24 mouse cellular contexts compared by ENCODE assay signal in the genomic region with DNA sequence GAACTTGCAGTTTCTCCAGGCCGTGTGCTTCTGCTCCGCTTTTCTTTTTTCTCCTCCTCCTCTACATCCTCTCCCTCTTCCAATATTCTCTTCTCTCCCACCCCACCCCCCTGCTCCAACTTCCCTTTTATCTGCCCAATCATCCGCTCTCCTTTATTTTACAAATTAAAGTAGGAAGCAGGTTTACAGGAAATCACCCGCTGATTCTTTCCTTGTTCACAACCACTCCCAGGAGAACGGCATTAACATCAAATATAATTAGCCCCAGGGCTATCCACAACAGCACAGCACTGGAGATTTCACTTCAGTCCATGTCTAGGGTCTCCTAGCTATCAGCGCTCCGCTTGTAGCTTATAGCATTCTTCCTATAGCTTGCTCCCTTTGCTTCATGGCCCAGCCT.
"Had no signal": no experiment of that assay in that cellular context is flagged by ENCODE, and none has a peak within 500 bp of the region (broad histone marks: within the 10 kb centered on the region; RNA-seq: fewer than 3 reads in every experiment).

No protein-coding gene starts in this region.

- H3K27me3 ChIP-seq: heart, embryonic 12.5 days; heart, embryonic 15.5 days; hindbrain, embryonic 12.5 days; intestine, embryonic 15.5 days; limb, embryonic 13.5 days; limb, embryonic 15.5 days; liver, embryonic 12.5 days had no signal

- H3K9me3 ChIP-seq: heart, embryonic 10.5 days; heart, embryonic 15.5 days; hindbrain, embryonic 12.5 days; intestine, embryonic 15.5 days; limb, embryonic 13.5 days; limb, embryonic 15.5 days had no signal

- DNase-seq: gastrocnemius, adult 2 months; gastrocnemius, postnatal 10 days; gastrocnemius, postnatal 25 days; heart, adult 2 months; heart, postnatal 4 days; kidney, adult 18-20 months; kidney, adult 8-10 months; kidney, postnatal 10 days; kidney, postnatal 25 days; kidney, postnatal 4 days; layer of hippocampus, adult 9-11 months; layer of hippocampus, postnatal 36 days; left cerebral cortex, postnatal 4 days had no signal

- H3K9ac ChIP-seq: heart, embryonic 12.5 days; heart, embryonic 15.5 days; hindbrain, embryonic 12.5 days; hindbrain, embryonic 14.5 days; intestine, embryonic 15.5 days; limb, embryonic 13.5 days; limb, embryonic 15.5 days; liver, embryonic 12.5 days; liver, embryonic 14.5 days had no signal

- H3K36me3 ChIP-seq: heart, embryonic 10.5 days; heart, embryonic 12.5 days; heart, embryonic 15.5 days; hindbrain, embryonic 10.5 days; hindbrain, embryonic 12.5 days; intestine, embryonic 15.5 days; limb, embryonic 13.5 days; limb, embryonic 15.5 days; liver, embryonic 12.5 days had no signal

- H3K4me1 ChIP-seq: heart, embryonic 12.5 days; hindbrain, embryonic 10.5 days; hindbrain, embryonic 12.5 days; intestine, embryonic 15.5 days; limb, embryonic 13.5 days; limb, embryonic 15.5 days; liver, embryonic 12.5 days had no signal

- H3K27ac ChIP-seq: gastrocnemius, adult 2 months; heart, adult 2 months; heart, embryonic 10.5 days; heart, embryonic 15.5 days; hindbrain, embryonic 10.5 days; hindbrain, embryonic 12.5 days; hindbrain, embryonic 14.5 days; intestine, embryonic 15.5 days; limb, embryonic 13.5 days; limb, embryonic 15.5 days; liver, embryonic 12.5 days; liver, embryonic 14.5 days had no signal

- H3K4me3 ChIP-seq: gastrocnemius, adult 2 months; heart, adult 2 months; heart, embryonic 10.5 days; heart, embryonic 12.5 days; heart, embryonic 15.5 days; hindbrain, embryonic 10.5 days; hindbrain, embryonic 12.5 days; intestine, embryonic 15.5 days; limb, embryonic 13.5 days; limb, embryonic 15.5 days; liver, embryonic 12.5 days had no signal
